Mouse (Mus musculus) MEL (cell line): ENCODE data around the gene Dnajc11.

Experiments used
- CTCF ChIP-seq, 3 experiments: IDR thresholded peaks in 2 of 3; conservative IDR thresholded peaks in 1 of 3; 2 replicates each; pipeline ENCODE4 v1.5.1; 2011 to 2012; ENCODE audit warnings: low read length in 3 of 3, low read depth in 2 of 3, mild to moderate bottlenecking in 2 of 3, improper control_type of control experiment in 1 of 3, inconsistent platforms in 1 of 3, mixed read lengths in 1 of 3, moderate library complexity in 1 of 3; ENCODE audit not compliant: control insufficient read depth in 1 of 3, insufficient read depth in 1 of 3, poor library complexity in 1 of 3, severe bottlenecking in 1 of 3
- GATA1 ChIP-seq: IDR thresholded peaks from 2 replicates; pipeline ENCODE4 v1.6.1; 2011; ENCODE audit warnings: low read depth, low read length, improper control_type of control experiment
- KAT2A ChIP-seq: conservative IDR thresholded peaks from 2 replicates; pipeline ENCODE4 v1.6.1; 2012; ENCODE audit warnings: low read depth, low read length, improper control_type of control experiment, inconsistent platforms
- NELFE ChIP-seq: IDR thresholded peaks from 2 replicates; pipeline ENCODE4 v1.6.1; 2011; ENCODE audit warnings: low read depth, low read length, improper control_type of control experiment
- SIN3A ChIP-seq: IDR thresholded peaks from 2 replicates; pipeline ENCODE4 v1.6.1; 2012; ENCODE audit warnings: low read length, improper control_type of control experiment, inconsistent platforms

DNA sequence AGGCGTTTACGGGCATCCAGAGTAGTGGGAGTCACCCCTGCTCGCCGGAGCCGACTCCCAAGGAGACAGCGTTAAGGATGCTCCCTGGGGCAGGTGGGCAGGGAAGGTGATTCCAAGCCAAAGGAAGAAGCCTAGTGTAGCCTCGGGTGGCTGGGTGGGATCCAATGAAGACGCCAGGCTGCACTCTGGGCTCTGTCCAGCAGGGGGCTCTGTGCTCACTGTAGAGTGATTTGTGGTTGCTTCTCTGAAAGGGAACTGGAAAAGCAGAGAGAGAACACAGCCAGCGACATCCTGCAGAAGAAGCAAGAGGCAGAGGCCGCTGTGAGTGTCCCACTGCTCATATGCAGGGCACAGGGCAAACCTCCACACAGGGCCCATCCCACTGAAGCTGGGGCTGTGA, 44.3 kb downstream of the Dnajc11 start:
- TF ChIP-seq CTCF (IDR thresholded peaks at IDR 0.05 in 2 of 3, conservative IDR thresholded peaks at IDR 0.05 in 1 of 3; ENCODE audit: control insufficient read depth in 1 of 3, insufficient read depth in 1 of 3, low read depth in 2 of 3, low read length in 3 of 3, poor library complexity in 1 of 3, severe bottlenecking in 1 of 3) (peak; percentile 87 to 88 (median 88)), GATA1 (no peak), KAT2A (no peak), SIN3A (no peak), NELFE (no peak)
